Mouse (Mus musculus) embryonic facial prominence, embryonic 14.5 days (tissue): Measurements from ENCODE around the gene Prokr2. TPM values are rescaled to one million over a fixed set of nuclear protein-coding genes. Genes with fewer than 3 reads are reported as not detected.
"Not testable (repeated sequence)": the region's sequence is repeated elsewhere in the genome, so short reads cannot be mapped to it uniquely, and the experiment has no call there.

ENCODE experiments used
- ATAC-seq: fragments of 200-750 bp; cut with Nextera tagmentation; 2 replicates; pipeline ENCODE4 v1.8.0; 2017; ENCODE audit warnings: low read depth, moderate number of reproducible peaks, moderate TSS enrichment
- DNase-seq: peaks from one replicate; pipeline ENCODE4 v3.0.0-alpha.2; 2015; ENCODE audit warnings: low spot score
- H3K27ac ChIP-seq: fragments of 300-500 bp; sonication (generic); replicated peaks from 2 replicates; pipeline ENCODE4 v1.5.1; 2014; ENCODE audit warnings: low read depth, mild to moderate bottlenecking, low read length, moderate library complexity
- H3K27me3 ChIP-seq: fragments of 300-500 bp; sonication (generic); replicated peaks from 2 replicates; pipeline ENCODE4 v1.6.1; 2014; ENCODE audit warnings: low read length; ENCODE audit not compliant: control insufficient read depth, insufficient read depth
- H3K36me3 ChIP-seq: fragments of 300-500 bp; sonication (generic); 2 replicates; pipeline ENCODE4 v1.6.1; 2014; ENCODE audit warnings: low read length, mixed read lengths; ENCODE audit not compliant: control insufficient read depth, insufficient read depth
- H3K4me1 ChIP-seq: fragments of 300-500 bp; sonication (generic); 2 replicates; pipeline ENCODE4 v1.6.1; 2014; ENCODE audit warnings: antibody characterized with exemption, low read length; ENCODE audit not compliant: control insufficient read depth, insufficient read depth
- H3K4me2 ChIP-seq: fragments of 300-500 bp; sonication (generic); 2 replicates; pipeline ENCODE4 v1.6.1; 2014; ENCODE audit warnings: low read depth, mild to moderate bottlenecking, low read length, moderate library complexity, mixed read lengths
- H3K4me3 ChIP-seq: fragments of 300-500 bp; sonication (generic); 2 replicates; pipeline ENCODE4 v1.5.1; 2014; ENCODE audit warnings: low read depth, mild to moderate bottlenecking, low read length
- H3K9ac ChIP-seq: fragments of 300-500 bp; sonication (generic); 2 replicates; pipeline ENCODE4 v1.6.1; 2014; ENCODE audit warnings: low read depth, mild to moderate bottlenecking, low read length, moderate library complexity, mixed read lengths
- H3K9me3 ChIP-seq: fragments of 300-500 bp; sonication (generic); 2 replicates; pipeline ENCODE4 v1.6.1; 2016; ENCODE audit warnings: low read length; ENCODE audit not compliant: control insufficient read depth
- WGBS: fragments of 180-500 bp; shearing (Covaris S2); extraction: QIAGEN DNeasy Blood & Tissue Kit; methylation state at CpG from one replicate; pipeline ENCODE4 v1.1.7; 2014; 5-methylcytosine and 5-hydroxymethylcytosine counted together
- polyA plus RNA-seq: library from polyadenylated mRNA; unstranded; fragments of >200 nt; fragmentation: Nextera tagmentation; extraction: Ambion mirVana; gene quantifications from 2 replicates; pipeline ENCODE4 v1.2.1, GENCODE M21; 2014

The Prokr2 gene
- polyA plus RNA-seq, 1 experiment from 2014 or later = 1.3 TPM

GRCm38 (mm10) chr2:132289213-132289612 is 96.0 kb downstream of the Prokr2 start:
- H3K9me3 ChIP-seq, H3K27me3 ChIP-seq, H3K4me2 ChIP-seq, H3K4me1 ChIP-seq, ATAC-seq, H3K9ac ChIP-seq, DNase-seq, H3K27ac ChIP-seq, H3K36me3 ChIP-seq, H3K4me3 ChIP-seq: not testable (repeated sequence)
- WGBS = 68% methylated on average over 5 of the region's 7 CpGs

Other genes with a start within 250 kb of the Prokr2 start
- gene Slc23a2, start 240.3 kb downstream of the Prokr2 start, polyA plus RNA-seq = 18.3 and 18.5 TPM in 2 replicates
- gene Tmem230, start 137.6 kb downstream of the Prokr2 start, polyA plus RNA-seq = 50.9 and 53.7 TPM in 2 replicates
- gene Pcna, start 132.1 kb downstream of the Prokr2 start, polyA plus RNA-seq = 222 and 238 TPM in 2 replicates
- 19.1 and 22.5 TPM in 2 replicates for gene Cds2, start 122.3 kb downstream of the Prokr2 start, polyA plus RNA-seq
- gene Gpcpd1, start 202.3 kb upstream of the Prokr2 start, polyA plus RNA-seq = 40.4 and 49.0 TPM in 2 replicates